Mouse (Mus musculus) lung, embryonic 16.5 days (tissue): ENCODE measurements around the gene Aspn. TPM values are rescaled to one million over a fixed set of nuclear protein-coding genes. Genes with fewer than 3 reads are reported as not detected.

Source experiments
- ATAC-seq: fragments of 200-750 bp; cut with Nextera tagmentation; 2 replicates; pipeline ENCODE4 v1.8.0; 2017; ENCODE audit warnings: low read depth, mild to moderate bottlenecking, moderate library complexity
- H3K27ac ChIP-seq: fragments of 300-500 bp; sonication (generic); 2 replicates; pipeline ENCODE4 v1.5.1; 2014; ENCODE audit warnings: mild to moderate bottlenecking, control low read depth, low read length
- H3K27me3 ChIP-seq: fragments of 300-500 bp; sonication (generic); 2 replicates; pipeline ENCODE4 v1.6.1; 2014; ENCODE audit warnings: low read depth, low read length, mixed read lengths; ENCODE audit not compliant: control insufficient read depth, insufficient read depth
- H3K36me3 ChIP-seq: fragments of 300-500 bp; sonication (generic); 2 replicates; pipeline ENCODE4 v1.6.1; 2014; ENCODE audit warnings: low read length; ENCODE audit not compliant: control insufficient read depth, insufficient read depth
- H3K4me1 ChIP-seq: fragments of 300-500 bp; sonication (generic); replicated peaks from 2 replicates; pipeline ENCODE4 v1.6.1; 2014; ENCODE audit warnings: low read length, mixed read lengths; ENCODE audit not compliant: control insufficient read depth, insufficient read depth
- H3K4me2 ChIP-seq: fragments of 300-500 bp; sonication (generic); 2 replicates; pipeline ENCODE4 v1.6.1; 2014; ENCODE audit warnings: low read depth, low read length, control low read depth
- H3K4me3 ChIP-seq: fragments of 300-500 bp; sonication (generic); 2 replicates; pipeline ENCODE4 v1.5.1; 2014; ENCODE audit warnings: mild to moderate bottlenecking, low read length, control low read depth
- H3K9ac ChIP-seq: fragments of 300-500 bp; sonication (generic); 2 replicates; pipeline ENCODE4 v1.6.1; 2014; ENCODE audit warnings: low read length, control low read depth
- H3K9me3 ChIP-seq: fragments of 300-500 bp; sonication (generic); 2 replicates; pipeline ENCODE4 v1.6.1; 2016; ENCODE audit warnings: low read length; ENCODE audit not compliant: control insufficient read depth
- WGBS: fragments of 180-500 bp; shearing (Covaris S2); extraction: QIAGEN DNeasy Blood & Tissue Kit; methylation state at CpG from one replicate; pipeline ENCODE4 v1.1.7; 2014; 5-methylcytosine and 5-hydroxymethylcytosine counted together
- polyA plus RNA-seq: library from polyadenylated mRNA; unstranded; fragments of >200 nt; fragmentation: Nextera tagmentation; extraction: Ambion mirVana; gene quantifications from 2 replicates; pipeline ENCODE4 v1.2.1, GENCODE M21; 2015

Aspn gene
- polyA plus RNA-seq, 1 experiment from 2014 or later: 49.3 TPM

DNA sequence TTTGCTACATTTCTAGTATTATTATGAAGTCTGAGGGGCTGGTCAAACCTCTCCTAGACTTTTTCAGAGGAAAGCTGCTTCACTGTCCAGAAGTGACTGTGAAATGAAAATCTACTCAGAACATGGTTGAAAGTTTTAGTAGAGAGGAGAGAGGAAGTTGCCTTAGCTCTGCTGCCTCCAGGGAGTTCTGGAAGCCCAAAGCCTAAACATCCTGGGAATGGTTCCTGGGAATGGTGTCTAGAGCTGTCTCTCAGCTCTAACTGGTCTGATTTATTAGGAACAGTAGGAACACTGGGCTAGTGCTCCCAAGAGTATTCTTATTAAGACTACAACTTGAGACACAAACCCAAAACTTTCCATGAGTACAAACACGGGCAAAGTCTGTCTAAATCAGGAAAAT lies 2.3 kb downstream of the Aspn start:
- 63% methylated on average over 1 of the region's 1 CpGs for WGBS
- H3K4me3 ChIP-seq: no peak overlapping the region
- H3K36me3 ChIP-seq: no peaks in the 10 kb centered on the region
- peak overlapping the region; percentile 15 for H3K27ac ChIP-seq
- H3K9me3 ChIP-seq: no peaks in the 10 kb centered on the region
- H3K27me3 ChIP-seq: no peaks in the 10 kb centered on the region
- H3K9ac ChIP-seq: no peak overlapping the region
- no peak overlapping the region for H3K4me2 ChIP-seq
- ATAC-seq: peak; percentile 43; the same call in 1 of the 2 replicates
- H3K4me1 ChIP-seq: no peaks in the 10 kb centered on the region

DNA sequence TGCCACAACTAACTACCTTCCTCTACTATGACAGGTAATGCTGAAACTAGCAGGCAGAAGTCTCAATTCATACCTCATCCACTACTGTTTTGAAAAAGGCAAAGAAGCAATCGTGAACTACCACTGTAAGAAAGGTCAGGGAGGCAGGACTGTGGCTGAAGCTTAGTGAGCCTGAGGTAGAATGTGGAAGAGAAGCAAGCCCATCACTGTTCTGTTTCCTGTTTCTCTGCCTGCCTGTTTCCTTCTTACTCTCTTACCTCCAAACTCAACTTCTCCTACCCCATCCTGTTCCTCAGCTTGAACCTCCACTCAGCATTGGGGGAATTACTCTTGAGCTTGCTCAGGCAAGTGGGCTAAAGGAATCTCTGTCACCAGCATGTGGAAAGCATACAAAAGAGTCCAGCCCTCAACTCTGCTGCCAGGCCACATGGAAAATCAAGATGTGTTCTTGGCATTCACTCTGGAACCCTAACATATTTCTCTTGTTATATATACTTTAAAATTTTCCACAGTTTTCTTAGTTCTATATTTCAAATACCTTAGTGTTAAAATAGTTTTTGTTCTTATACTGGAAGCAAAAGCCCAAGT lies 3.4 kb downstream of the Aspn start:
- no peaks in the 10 kb centered on the region for H3K9me3 ChIP-seq
- H3K36me3 ChIP-seq: no peaks in the 10 kb centered on the region
- H3K4me3 ChIP-seq: no peak overlapping the region
- H3K27me3 ChIP-seq: no peaks in the 10 kb centered on the region
- peak overlapping the region; percentile 49 for H3K27ac ChIP-seq
- ATAC-seq: no peak
- 71% methylated on average over 1 of the region's 1 CpGs for WGBS
- H3K9ac ChIP-seq: 0 out of 2 replicates have a peak overlapping the region, but pooled peaks have one; percentile 5
- no peaks in the 10 kb centered on the region for H3K4me1 ChIP-seq
- H3K4me2 ChIP-seq: no peak overlapping the region

DNA sequence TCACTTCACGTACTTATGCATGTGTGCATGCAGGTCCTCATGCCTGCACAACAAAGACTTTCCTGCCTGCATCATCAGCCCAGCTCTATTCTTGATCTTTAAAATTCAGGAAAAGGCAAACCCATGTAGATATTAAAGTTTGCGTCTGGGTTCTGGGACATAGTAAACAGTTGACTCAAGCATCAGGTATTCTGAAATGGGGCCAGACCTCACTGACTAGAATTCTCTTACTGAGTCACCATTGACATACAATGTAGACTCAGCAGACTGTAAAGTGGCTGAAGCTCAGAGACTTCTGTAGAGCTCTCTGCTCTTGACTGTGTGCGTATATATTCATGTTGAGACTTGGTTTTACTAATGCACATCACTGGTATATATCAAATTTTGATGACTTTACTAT lies 5.4 kb downstream of the Aspn start:
- Histone ChIP-seq H3K4me2 (no peak overlapping the region), H3K36me3 (no peaks in the 10 kb centered on the region), H3K27ac (no peak overlapping the region), H3K27me3 (no peaks in the 10 kb centered on the region), H3K9ac (no peak overlapping the region), H3K4me3 (no peak overlapping the region), H3K4me1 (no peaks in the 10 kb centered on the region), H3K9me3 (no peaks in the 10 kb centered on the region)
- ATAC-seq: no peak
- WGBS: 85% methylated on average over 3 of the region's 3 CpGs

DNA sequence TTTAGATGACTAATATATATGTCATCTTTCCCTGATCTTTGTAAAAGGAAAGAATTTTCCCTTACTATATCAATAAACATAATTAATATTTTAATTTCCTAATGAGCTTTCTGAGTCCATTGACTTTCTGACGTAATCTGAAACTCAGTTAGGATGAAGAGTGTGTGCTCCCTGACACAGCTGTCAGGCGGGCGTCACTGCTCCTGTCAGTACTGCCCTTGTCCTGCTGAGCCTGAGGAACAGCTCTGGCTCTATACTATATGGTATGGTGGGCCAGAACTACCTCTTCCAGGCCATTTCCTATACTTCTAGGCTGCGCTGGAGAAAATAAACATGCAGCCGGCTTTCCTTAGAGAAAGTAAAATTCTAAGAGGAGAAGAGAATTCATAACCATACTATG lies 10.3 kb downstream of the Aspn start:
- no peak overlapping the region for H3K4me3 ChIP-seq
- no peaks in the 10 kb centered on the region for H3K4me1 ChIP-seq
- no peaks in the 10 kb centered on the region for H3K36me3 ChIP-seq
- H3K27me3 ChIP-seq: no peaks in the 10 kb centered on the region
- H3K27ac ChIP-seq: no peak overlapping the region
- H3K9me3 ChIP-seq: no peaks in the 10 kb centered on the region
- no peak overlapping the region for H3K9ac ChIP-seq
- WGBS: 66% methylated on average over 5 of the region's 5 CpGs
- H3K4me2 ChIP-seq: no peak overlapping the region
- ATAC-seq: no peak

DNA sequence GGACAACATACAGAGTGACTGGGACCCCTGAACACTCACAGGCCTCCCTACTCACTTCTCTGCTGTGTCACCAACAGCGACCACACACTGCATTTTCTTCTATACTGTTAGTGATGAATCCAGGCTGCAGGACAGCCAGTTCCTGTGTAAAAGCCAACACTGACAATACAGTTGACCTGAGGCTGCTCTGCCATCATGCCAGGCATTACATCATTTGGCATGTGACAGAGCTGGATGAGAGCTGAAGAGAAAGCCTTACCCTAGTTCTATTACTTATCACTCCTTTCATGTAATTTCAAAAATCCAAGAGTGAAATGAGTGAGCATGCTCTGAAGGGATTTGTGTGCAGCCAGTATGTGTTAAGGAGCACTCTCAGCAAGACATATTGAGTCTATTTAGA lies 12.0 kb downstream of the Aspn start:
- H3K4me1 ChIP-seq: no peaks in the 10 kb centered on the region
- no peaks in the 10 kb centered on the region for H3K9me3 ChIP-seq
- H3K9ac ChIP-seq: no peak overlapping the region
- H3K36me3 ChIP-seq: no peaks in the 10 kb centered on the region
- no peak overlapping the region for H3K27ac ChIP-seq
- peak; percentile 28; the same call in 1 of the 2 replicates for ATAC-seq
- no peaks in the 10 kb centered on the region for H3K27me3 ChIP-seq
- 51% methylated on average over 1 of the region's 1 CpGs for WGBS
- H3K4me2 ChIP-seq: no peak overlapping the region
- no peak overlapping the region for H3K4me3 ChIP-seq

DNA sequence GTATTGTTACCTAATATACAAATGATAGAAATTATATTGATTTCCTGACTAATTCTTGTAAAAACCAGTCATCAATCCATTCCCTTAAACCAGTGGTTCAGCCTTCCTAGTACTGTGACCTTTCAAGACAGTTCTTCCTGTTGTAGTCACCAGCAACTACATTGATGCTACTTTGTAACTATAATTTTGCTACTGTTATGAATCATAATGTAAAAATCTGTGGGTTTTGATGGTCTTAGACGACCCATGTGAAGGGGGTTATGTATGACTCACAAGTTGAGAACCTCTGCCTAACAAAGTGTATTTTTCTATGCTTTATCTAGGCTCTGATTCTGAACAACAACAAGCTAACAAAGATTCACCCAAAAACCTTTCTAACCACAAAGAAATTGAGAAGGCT lies 12.7 kb downstream of the Aspn start:
- no peaks in the 10 kb centered on the region for H3K36me3 ChIP-seq
- no peaks in the 10 kb centered on the region for H3K27me3 ChIP-seq
- 67% methylated on average over 1 of the region's 1 CpGs for WGBS
- no peak overlapping the region for H3K9ac ChIP-seq
- ATAC-seq: no peak
- no peak overlapping the region for H3K27ac ChIP-seq
- no peak overlapping the region for H3K4me3 ChIP-seq
- no peaks in the 10 kb centered on the region for H3K9me3 ChIP-seq
- H3K4me2 ChIP-seq: no peak overlapping the region
- no peaks in the 10 kb centered on the region for H3K4me1 ChIP-seq

DNA sequence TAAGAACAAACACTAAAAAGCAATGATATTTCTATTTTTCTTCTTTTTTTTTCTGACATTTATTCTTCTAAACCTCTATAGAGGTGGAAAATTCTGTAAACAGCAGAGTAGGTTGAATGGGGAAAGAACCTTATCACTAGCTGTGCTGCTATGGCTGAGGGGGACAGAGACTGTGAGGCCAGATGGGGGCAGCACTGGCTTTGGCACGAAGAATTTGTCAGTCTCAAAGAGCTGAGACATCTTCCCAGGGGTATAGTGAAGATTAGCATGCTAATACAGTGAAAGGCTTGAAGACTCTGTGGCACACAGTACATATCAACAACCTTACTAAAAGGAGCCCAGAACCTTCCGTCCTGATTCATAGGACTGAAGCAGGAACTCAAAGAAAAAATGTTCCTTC lies 14.9 kb downstream of the Aspn start:
- Histone ChIP-seq H3K9me3 (no peaks in the 10 kb centered on the region), H3K4me3 (no peak overlapping the region), H3K4me1 (no peaks in the 10 kb centered on the region), H3K4me2 (no peak overlapping the region), H3K9ac (no peak overlapping the region), H3K27me3 (no peaks in the 10 kb centered on the region), H3K27ac (no peak overlapping the region), H3K36me3 (no peaks in the 10 kb centered on the region)
- 46% methylated on average over 2 of the region's 2 CpGs for WGBS
- ATAC-seq: peak; percentile 54

DNA sequence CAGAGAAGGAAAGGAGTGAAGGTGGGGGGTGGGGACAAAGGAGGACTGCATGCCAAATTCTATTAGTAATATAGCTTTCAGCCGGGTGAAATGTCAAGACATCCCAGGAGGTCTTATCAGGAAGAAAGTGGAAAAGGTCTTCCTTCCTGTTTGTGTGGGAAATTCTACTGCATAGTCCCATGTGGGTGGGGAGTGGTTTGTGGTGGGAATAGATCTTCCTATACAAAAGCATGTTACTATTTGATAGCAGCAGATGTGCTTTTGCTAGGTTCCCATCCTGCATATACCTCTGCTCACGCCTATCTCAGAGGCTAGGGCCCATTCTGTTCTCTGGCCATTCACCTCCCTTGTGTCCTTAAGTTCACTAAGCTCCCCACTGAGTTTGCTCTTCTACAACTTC lies 16.6 kb downstream of the Aspn start:
- no peak overlapping the region for H3K4me3 ChIP-seq

DNA sequence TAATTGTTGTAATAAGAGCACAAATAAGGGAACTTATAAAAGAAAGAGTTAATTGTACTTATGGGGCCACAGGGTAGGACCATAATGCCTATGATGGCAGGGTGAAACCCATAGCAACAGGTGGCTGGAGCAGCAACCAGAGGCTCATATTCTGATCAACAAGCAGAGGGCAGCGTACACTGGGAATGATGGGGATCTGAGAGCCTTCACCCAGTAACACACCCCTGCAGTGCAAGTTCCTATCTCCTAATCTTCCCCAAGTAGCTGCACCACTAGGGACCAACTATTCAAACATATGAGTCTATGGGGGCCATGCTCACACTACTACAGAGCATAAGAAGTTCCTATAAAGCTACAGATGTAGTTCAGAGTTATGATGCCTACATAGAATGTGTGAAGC lies 20.1 kb downstream of the Aspn start:
- Histone ChIP-seq H3K9ac (no peak overlapping the region), H3K36me3 (no peaks in the 10 kb centered on the region), H3K4me2 (no peak overlapping the region), H3K4me1 (no peaks in the 10 kb centered on the region), H3K9me3 (no peaks in the 10 kb centered on the region), H3K27ac (no peak overlapping the region), H3K27me3 (no peaks in the 10 kb centered on the region), H3K4me3 (no peak overlapping the region)
- WGBS: 100% methylated on average over 1 of the region's 1 CpGs
- ATAC-seq: no peak

More for the DNA sequence above, 16.6 kb downstream of the Aspn start:
- no peaks in the 10 kb centered on the region for H3K9me3 ChIP-seq
- no peaks in the 10 kb centered on the region for H3K4me1 ChIP-seq
- H3K36me3 ChIP-seq: no peaks in the 10 kb centered on the region
- no peak overlapping the region for H3K4me2 ChIP-seq
- no peak overlapping the region for H3K27ac ChIP-seq
- H3K9ac ChIP-seq: no peak overlapping the region
- H3K27me3 ChIP-seq: no peaks in the 10 kb centered on the region
- no peak for ATAC-seq
- 43% methylated on average over 2 of the region's 2 CpGs for WGBS

DNA sequence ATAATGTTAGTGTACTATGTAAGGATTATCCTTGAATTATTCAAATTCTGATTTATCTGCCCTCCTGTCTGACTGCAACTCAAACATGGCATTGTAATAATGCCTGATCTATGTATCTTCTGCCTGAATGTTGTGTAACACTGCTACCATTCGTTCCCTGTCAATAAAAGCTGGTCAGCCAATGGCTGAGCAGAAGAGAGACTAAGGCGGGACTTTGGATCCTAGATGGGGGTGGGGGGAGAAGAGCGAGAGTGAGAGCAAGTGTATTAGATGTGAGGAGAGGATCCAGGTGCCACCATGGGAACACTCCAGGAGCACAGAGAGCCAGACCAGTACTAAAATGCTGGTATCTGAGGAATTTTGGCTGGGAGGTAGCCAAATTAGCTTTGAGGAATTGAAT lies 26.1 kb downstream of the Aspn start:
- 68% methylated on average over 3 of the region's 3 CpGs for WGBS
- ATAC-seq: no peak

More for the DNA sequence above, 26.1 kb downstream of the Aspn start:
- Histone ChIP-seq H3K27ac (no peak overlapping the region), H3K4me2 (no peak overlapping the region), H3K9me3 (no peaks in the 10 kb centered on the region), H3K27me3 (no peaks in the 10 kb centered on the region), H3K36me3 (no peaks in the 10 kb centered on the region), H3K4me3 (no peak overlapping the region), H3K4me1 (no peaks in the 10 kb centered on the region), H3K9ac (no peak overlapping the region)
